Mouse (Mus musculus): ENCODE data around the gene Usf1.

Gene Usf1

GRCm38 (mm10) chr1:171412001-171412441 is 908 bp downstream of the Usf1 start:
- in situ Hi-C loops (cut with MboI; ENCODE audit: low pct_unique_long_range_greater_than_20kb in 1 of 2, low sequenced_read_pairs in 2 of 2, unreplicated experiment in 1 of 2) = no loop called here

- in situ Hi-C loops (cut with MboI; ENCODE audit: low pct_unique_long_range_greater_than_20kb in 1 of 2, low sequenced_read_pairs in 2 of 2, unreplicated experiment in 1 of 2) = no loop called here
Measured at GRCm38 (mm10) chr1:171412446-171412845, 1.3 kb downstream of the Usf1 start.

GRCm38 (mm10) chr1:171413608-171414007 is 2.5 kb downstream of the Usf1 start:
- in situ Hi-C loops (cut with MboI; ENCODE audit: low pct_unique_long_range_greater_than_20kb in 1 of 2, low sequenced_read_pairs in 2 of 2, unreplicated experiment in 1 of 2) = no loop called here

- in situ Hi-C loops (cut with MboI; ENCODE audit: low pct_unique_long_range_greater_than_20kb in 1 of 2, low sequenced_read_pairs in 2 of 2, unreplicated experiment in 1 of 2) = no loop called here
Measured at GRCm38 (mm10) chr1:171418660-171419059, 7.5 kb downstream of the Usf1 start, which contains the start of gene Tstd1. TSS of gene Tstd1 (plus strand) at chr1:171418872.

GRCm38 (mm10) chr1:171419291-171419882 is 8.3 kb downstream of the Usf1 start:
- in situ Hi-C loops (cut with MboI; ENCODE audit: low pct_unique_long_range_greater_than_20kb in 1 of 2, low sequenced_read_pairs in 2 of 2, unreplicated experiment in 1 of 2) = no loop called here

GRCm38 (mm10) chr1:171419905-171420304 is 8.8 kb downstream of the Usf1 start:
- in situ Hi-C loops (cut with MboI; ENCODE audit: low pct_unique_long_range_greater_than_20kb in 1 of 2, low sequenced_read_pairs in 2 of 2, unreplicated experiment in 1 of 2) = loop anchor here in 1 of 2 experiments (5.0 kb wide), 1 partner anchor 278 kb away; no protein-coding TSS in a partner anchor

GRCm38 (mm10) chr1:171422504-171423095 is 11.5 kb downstream of the Usf1 start:
- in situ Hi-C loops (cut with MboI; ENCODE audit: low pct_unique_long_range_greater_than_20kb in 1 of 2, low sequenced_read_pairs in 2 of 2, unreplicated experiment in 1 of 2) = loop anchor here in 1 of 2 experiments (5.0 kb wide), 1 partner anchor 280 kb away; no protein-coding TSS in a partner anchor

GRCm38 (mm10) chr1:171424638-171425037 is 13.5 kb downstream of the Usf1 start:
- in situ Hi-C loops (cut with MboI; ENCODE audit: low pct_unique_long_range_greater_than_20kb in 1 of 2, low sequenced_read_pairs in 2 of 2, unreplicated experiment in 1 of 2) = loop anchor here in 1 of 2 experiments (5.0 kb wide), 1 partner anchor 282 kb away; no protein-coding TSS in a partner anchor

GRCm38 (mm10) chr1:171425126-171425525 is 14.0 kb downstream of the Usf1 start:
- in situ Hi-C loops (cut with MboI; ENCODE audit: low pct_unique_long_range_greater_than_20kb in 1 of 2, low sequenced_read_pairs in 2 of 2, unreplicated experiment in 1 of 2) = no loop called here

GRCm38 (mm10) chr1:171432158-171432557 is 21.0 kb downstream of the Usf1 start:
- in situ Hi-C loops (cut with MboI; ENCODE audit: low pct_unique_long_range_greater_than_20kb in 1 of 2, low sequenced_read_pairs in 2 of 2, unreplicated experiment in 1 of 2) = no loop called here

GRCm38 (mm10) chr1:171435288-171435814 is 24.2 kb downstream of the Usf1 start:
- in situ Hi-C loops (cut with MboI; ENCODE audit: low pct_unique_long_range_greater_than_20kb in 1 of 2, low sequenced_read_pairs in 2 of 2, unreplicated experiment in 1 of 2) = no loop called here

GRCm38 (mm10) chr1:171435974-171436373 is 24.9 kb downstream of the Usf1 start:
- in situ Hi-C loops (cut with MboI; ENCODE audit: low pct_unique_long_range_greater_than_20kb in 1 of 2, low sequenced_read_pairs in 2 of 2, unreplicated experiment in 1 of 2) = no loop called here

GRCm38 (mm10) chr1:171437264-171438013 is 26.3 kb downstream of the Usf1 start, which contains the start of gene F11r:
TSS of gene F11r (plus strand) at chr1:171437535.
- in situ Hi-C loops (cut with MboI; ENCODE audit: low pct_unique_long_range_greater_than_20kb in 1 of 2, low sequenced_read_pairs in 2 of 2, unreplicated experiment in 1 of 2) = no loop called here

GRCm38 (mm10) chr1:171438014-171438670 is 27.0 kb downstream of the Usf1 start:
- in situ Hi-C loops (cut with MboI; ENCODE audit: low pct_unique_long_range_greater_than_20kb in 1 of 2, low sequenced_read_pairs in 2 of 2, unreplicated experiment in 1 of 2) = no loop called here

GRCm38 (mm10) chr1:171439072-171439471 is 28.0 kb downstream of the Usf1 start:
- in situ Hi-C loops (cut with MboI; ENCODE audit: low pct_unique_long_range_greater_than_20kb in 1 of 2, low sequenced_read_pairs in 2 of 2, unreplicated experiment in 1 of 2) = no loop called here

- in situ Hi-C loops (cut with MboI; ENCODE audit: low pct_unique_long_range_greater_than_20kb in 1 of 2, low sequenced_read_pairs in 2 of 2, unreplicated experiment in 1 of 2) = no loop called here
Measured at GRCm38 (mm10) chr1:171440025-171440725, 29.1 kb downstream of the Usf1 start.

- in situ Hi-C loops (cut with MboI; ENCODE audit: low pct_unique_long_range_greater_than_20kb in 1 of 2, low sequenced_read_pairs in 2 of 2, unreplicated experiment in 1 of 2) = no loop called here
Measured at GRCm38 (mm10) chr1:171441466-171442412, 30.6 kb downstream of the Usf1 start.
